ENCODE assay signal across 32 mouse cellular contexts in genomic region chr13:61164156-61164555, GRCm38 (mm10). TPM values are rescaled to one million over a fixed set of nuclear protein-coding genes. Genes with fewer than 3 reads are reported as not detected.
"Had no signal": no experiment of that assay in that cellular context is flagged by ENCODE, and none has a peak within 500 bp of the region (broad histone marks: within the 10 kb centered on the region; RNA-seq: fewer than 3 reads in every experiment).

TSS of gene Ctsr (minus strand) at chr13:61164256.

- H3K4me2 ChIP-seq: embryonic facial prominence, embryonic 12.5 days; embryonic facial prominence, embryonic 13.5 days; embryonic facial prominence, embryonic 15.5 days; forebrain, embryonic 12.5 days; forebrain, embryonic 13.5 days; forebrain, embryonic 15.5 days had no signal

- H3K27ac ChIP-seq: embryonic facial prominence, embryonic 10.5 days; embryonic facial prominence, embryonic 12.5 days; embryonic facial prominence, embryonic 13.5 days; embryonic facial prominence, embryonic 15.5 days; forebrain, embryonic 10.5 days; forebrain, embryonic 12.5 days; forebrain, embryonic 13.5 days; forebrain, embryonic 15.5 days; gastrocnemius, adult 2 months; heart, adult 2 months had no signal

- H3K4me3 ChIP-seq: embryonic facial prominence, embryonic 10.5 days; embryonic facial prominence, embryonic 12.5 days; embryonic facial prominence, embryonic 13.5 days; embryonic facial prominence, embryonic 15.5 days; erythroblast, embryonic 14.5 days; forebrain, embryonic 10.5 days; forebrain, embryonic 12.5 days; forebrain, embryonic 13.5 days; forebrain, embryonic 15.5 days; gastrocnemius, adult 2 months; heart, adult 2 months had no signal

- H3K27me3 ChIP-seq: embryonic facial prominence, embryonic 12.5 days; embryonic facial prominence, embryonic 13.5 days; embryonic facial prominence, embryonic 15.5 days; forebrain, embryonic 12.5 days; forebrain, embryonic 13.5 days; forebrain, embryonic 15.5 days had no signal

- H3K9ac ChIP-seq: embryonic facial prominence, embryonic 12.5 days; embryonic facial prominence, embryonic 13.5 days; embryonic facial prominence, embryonic 15.5 days; forebrain, embryonic 12.5 days; forebrain, embryonic 13.5 days; forebrain, embryonic 15.5 days; forebrain, postnatal 0 days had no signal

- H3K4me1 ChIP-seq: embryonic facial prominence, embryonic 10.5 days; embryonic facial prominence, embryonic 12.5 days; embryonic facial prominence, embryonic 13.5 days; embryonic facial prominence, embryonic 15.5 days; forebrain, embryonic 10.5 days; forebrain, embryonic 12.5 days; forebrain, embryonic 13.5 days; forebrain, embryonic 15.5 days had no signal

- H3K9me3 ChIP-seq: embryonic facial prominence, embryonic 15.5 days had no signal

- H3K36me3 ChIP-seq: embryonic facial prominence, embryonic 10.5 days; embryonic facial prominence, embryonic 12.5 days; embryonic facial prominence, embryonic 13.5 days; embryonic facial prominence, embryonic 15.5 days; forebrain, embryonic 10.5 days; forebrain, embryonic 12.5 days; forebrain, embryonic 15.5 days had no signal

- ATAC-seq: forebrain, embryonic 13.5 days; forebrain, embryonic 14.5 days; forebrain, embryonic 15.5 days; forebrain, embryonic 16.5 days; forebrain, postnatal 0 days had no signal

- DNase-seq: cerebellum, adult 8-10 months; cerebellum, adult 9-10 months; cerebellum, adult 9-11 months; cerebellum, postnatal 10 days; cerebellum, postnatal 14 days; cerebellum, postnatal 25 days; cerebellum, postnatal 36 days; embryo, embryonic 11 days; forebrain, postnatal 0 days; gastrocnemius, adult 2 months; gastrocnemius, postnatal 10 days; gastrocnemius, postnatal 14 days; gastrocnemius, postnatal 25 days; gastrocnemius, postnatal 36 days; heart, adult 18-20 months; heart, adult 2 months had no signal

RNA-seq across cellular contexts. Expression of gene Ctsr, which starts in this region (rescaled TPM):
- polyA plus RNA-seq: cortical plate, adult 2 months; embryonic facial prominence, embryonic 10.5 days; embryonic facial prominence, embryonic 11.5 days; embryonic facial prominence, embryonic 12.5 days; embryonic facial prominence, embryonic 13.5 days; embryonic facial prominence, embryonic 14.5 days; embryonic facial prominence, embryonic 15.5 days; erythroblast, embryonic 14.5 days; forebrain, embryonic 10.5 days; forebrain, embryonic 11.5 days; forebrain, embryonic 12.5 days; forebrain, embryonic 13.5 days; forebrain, embryonic 14.5 days; forebrain, embryonic 15.5 days; forebrain, embryonic 16.5 days; forebrain, postnatal 0 days; gonadal fat pad, adult 2 months; heart, adult 2 months had no signal
